ENCODE assay signal across 21 mouse cellular contexts in genomic region chr5:9721136-9721535, GRCm38 (mm10). TPM values are rescaled to one million over a fixed set of nuclear protein-coding genes. Genes with fewer than 3 reads are reported as not detected.
DNase-seq lines count a peak whose midpoint lies in the region; ATAC-seq and TF ChIP-seq lines count a peak whose summit lies in the region.
"Had no signal": no experiment of that assay in that cellular context is flagged by ENCODE, and none has a peak within 500 bp of the region (broad histone marks: within the 10 kb centered on the region; RNA-seq: fewer than 3 reads in every experiment).

No protein-coding gene starts in this region.

- no peaks in the 10 kb centered on the region for H3K4me1 ChIP-seq in hindbrain, embryonic 16.5 days (ENCODE audit: control insufficient read depth, insufficient read depth, low read depth, low read length)
- H3K4me1 ChIP-seq in hindbrain, embryonic 10.5 days (replicated peaks) = peaks cover 26% of the 10 kb centered on the region
- H3K4me1 ChIP-seq in midbrain, embryonic 11.5 days (ENCODE audit: control insufficient read depth, insufficient read depth, low read length) = peaks cover 13% of the 10 kb centered on the region
- peaks cover 24% of the 10 kb centered on the region for H3K4me1 ChIP-seq in midbrain, embryonic 10.5 days
- no peaks in the 10 kb centered on the region for H3K4me1 ChIP-seq in midbrain, postnatal 0 days (ENCODE audit: insufficient read depth, low read length)
- H3K4me1 ChIP-seq: intestine, embryonic 15.5 days had no signal

- H3K27me3 ChIP-seq in hindbrain, embryonic 16.5 days (replicated peaks; ENCODE audit: control insufficient read depth, insufficient read depth, low read length) = no peaks in the 10 kb centered on the region
- peaks cover 25% of the 10 kb centered on the region for H3K27me3 ChIP-seq in hindbrain, embryonic 10.5 days (ENCODE audit: insufficient read depth, poor library complexity, severe bottlenecking)
- H3K27me3 ChIP-seq in midbrain, embryonic 11.5 days (ENCODE audit: control insufficient read depth, insufficient read depth, low read length) = peaks cover 3% of the 10 kb centered on the region; the same call in 1 of the 2 replicates
- peaks cover 33% of the 10 kb centered on the region for H3K27me3 ChIP-seq in midbrain, embryonic 10.5 days (ENCODE audit: low read depth, poor library complexity, severe bottlenecking)
- H3K27me3 ChIP-seq in midbrain, postnatal 0 days (ENCODE audit: insufficient read depth, low read length) = no peaks in the 10 kb centered on the region

- no peak overlapping the region for H3K4me3 ChIP-seq in hindbrain, embryonic 16.5 days (ENCODE audit: low read length)
- no peak overlapping the region for H3K4me3 ChIP-seq in hindbrain, embryonic 10.5 days
- H3K4me3 ChIP-seq in midbrain, embryonic 11.5 days (ENCODE audit: low read depth, low read length) = no peak overlapping the region
- H3K4me3 ChIP-seq in midbrain, embryonic 10.5 days = no peak overlapping the region
- no peak overlapping the region for H3K4me3 ChIP-seq in midbrain, postnatal 0 days (ENCODE audit: low read depth, low read length)
- H3K4me3 ChIP-seq: embryonic facial prominence, embryonic 12.5 days; forebrain, embryonic 15.5 days; heart, embryonic 12.5 days; intestine, embryonic 15.5 days had no signal

- H3K9me3 ChIP-seq in hindbrain, embryonic 16.5 days (ENCODE audit: control insufficient read depth, low read length) = no peaks in the 10 kb centered on the region
- no peaks in the 10 kb centered on the region for H3K9me3 ChIP-seq in hindbrain, embryonic 10.5 days
- H3K9me3 ChIP-seq in midbrain, embryonic 11.5 days (ENCODE audit: control insufficient read depth, low read length) = no peaks in the 10 kb centered on the region
- H3K9me3 ChIP-seq in midbrain, embryonic 10.5 days (replicated peaks) = no peaks in the 10 kb centered on the region
- no peaks in the 10 kb centered on the region for H3K9me3 ChIP-seq in midbrain, postnatal 0 days (ENCODE audit: low read length)
- H3K9me3 ChIP-seq: embryonic facial prominence, embryonic 12.5 days; forebrain, embryonic 15.5 days; heart, embryonic 12.5 days; intestine, embryonic 15.5 days had no signal

- H3K36me3 ChIP-seq in hindbrain, embryonic 16.5 days (ENCODE audit: control insufficient read depth, insufficient read depth, low read length) = no peaks in the 10 kb centered on the region
- no peaks in the 10 kb centered on the region for H3K36me3 ChIP-seq in hindbrain, embryonic 10.5 days
- no peaks in the 10 kb centered on the region for H3K36me3 ChIP-seq in midbrain, embryonic 11.5 days (ENCODE audit: control insufficient read depth, insufficient read depth, low read length)
- H3K36me3 ChIP-seq in midbrain, embryonic 10.5 days = no peaks in the 10 kb centered on the region
- no peaks in the 10 kb centered on the region for H3K36me3 ChIP-seq in midbrain, postnatal 0 days (ENCODE audit: insufficient read depth, low read length)
- H3K36me3 ChIP-seq: embryonic facial prominence, embryonic 12.5 days; forebrain, embryonic 15.5 days; heart, embryonic 12.5 days; intestine, embryonic 15.5 days had no signal

- TF ChIP-seq CTCF in midbrain, postnatal 0 days (IDR thresholded peaks at IDR 0.05) = no peak

- H3K9ac ChIP-seq in hindbrain, embryonic 16.5 days (ENCODE audit: low read depth, low read length) = no peak overlapping the region
- H3K9ac ChIP-seq in midbrain, embryonic 11.5 days (ENCODE audit: low read length) = no peak overlapping the region
- H3K9ac ChIP-seq in midbrain, postnatal 0 days (replicated peaks; ENCODE audit: low read length, poor library complexity, severe bottlenecking) = no peak overlapping the region
- H3K9ac ChIP-seq: embryonic facial prominence, embryonic 12.5 days; forebrain, embryonic 15.5 days; heart, embryonic 12.5 days; intestine, embryonic 15.5 days had no signal

- no peak overlapping the region for H3K27ac ChIP-seq in hindbrain, embryonic 16.5 days (ENCODE audit: low read depth, low read length)
- no peak overlapping the region for H3K27ac ChIP-seq in hindbrain, embryonic 10.5 days
- H3K27ac ChIP-seq in midbrain, embryonic 11.5 days (ENCODE audit: low read depth, low read length) = no peak overlapping the region
- H3K27ac ChIP-seq in midbrain, embryonic 10.5 days (replicated peaks) = no peak overlapping the region
- no peak overlapping the region for H3K27ac ChIP-seq in midbrain, postnatal 0 days (ENCODE audit: low read depth, low read length)
- H3K27ac ChIP-seq: embryonic facial prominence, embryonic 12.5 days; forebrain, embryonic 15.5 days; intestine, embryonic 15.5 days had no signal

- ATAC-seq in hindbrain, embryonic 16.5 days = no peak
- no peak for ATAC-seq in midbrain, embryonic 11.5 days (ENCODE audit: low FRiP score)
- no peak for ATAC-seq in midbrain, postnatal 0 days (ENCODE audit: low FRiP score)
- ATAC-seq: forebrain, embryonic 15.5 days; intestine, embryonic 15.5 days had no signal

- peak overlapping the region; percentile 35 for H3K4me2 ChIP-seq in hindbrain, embryonic 16.5 days (ENCODE audit: low read length)
- H3K4me2 ChIP-seq in midbrain, embryonic 11.5 days = no peak overlapping the region
- peak overlapping the region; percentile 73; the same call in 1 of the 2 replicates for H3K4me2 ChIP-seq in midbrain, postnatal 0 days (ENCODE audit: low read depth, low read length, poor library complexity, severe bottlenecking)
- H3K4me2 ChIP-seq: embryonic facial prominence, embryonic 12.5 days; forebrain, embryonic 15.5 days; heart, embryonic 12.5 days; intestine, embryonic 15.5 days had no signal

- no peak for DNase-seq in hindbrain, embryonic 10.5 days (ENCODE audit: low spot score)
- DNase-seq in midbrain, embryonic 11.5 days (ENCODE audit: low spot score, missing footprints) = peak; percentile 80
- DNase-seq in midbrain, embryonic 10.5 days (ENCODE audit: low spot score) = no peak
- DNase-seq in brain, adult 2 months (ENCODE audit: low read depth, low spot score) = peak; percentile 58
- no peak for DNase-seq in midbrain, postnatal 0 days (ENCODE audit: low spot score)
- DNase-seq in MN1 (ENCODE audit: low spot score) = no peak
- DNase-seq: adrenal gland, adult 8-10 months; adrenal gland, postnatal 36 days; cerebellum, adult 11-12 months; cerebellum, adult 9-10 months; cerebellum, postnatal 25 days; gastrocnemius, postnatal 14 days had no signal

RNA-seq across cellular contexts. Expression of gene Grm3, which starts 3.8 kb away (rescaled TPM):
- 82.0 and 97.5 TPM in 2 replicates for polyA plus RNA-seq in hindbrain, embryonic 16.5 days (2015; fragmentation: Nextera tagmentation; extraction: Ambion mirVana)
- 2.0 and 2.1 TPM in 2 replicates for polyA plus RNA-seq in hindbrain, embryonic 10.5 days (2016; fragmentation: Nextera tagmentation; extraction: Ambion mirVana)
- polyA plus RNA-seq in midbrain, embryonic 11.5 days (2014; fragmentation: Nextera tagmentation; extraction: Ambion mirVana) = 4.2 and 5.0 TPM in 2 replicates
- polyA plus RNA-seq in midbrain, embryonic 10.5 days (2016; fragmentation: Nextera tagmentation; extraction: Ambion mirVana) = 1.7 and 4.0 TPM in 2 replicates
- total RNA-seq in midbrain, postnatal 0 days (2014; rRNA removed) = 210 and 226 TPM in 2 replicates
- 88.4 and 91.8 TPM in 2 replicates for polyA plus RNA-seq in midbrain, postnatal 0 days (2015; fragmentation: Nextera tagmentation; extraction: Ambion mirVana)
- total RNA-seq: ES-E14; gastrocnemius, adult 18-20 months; heart, postnatal 25 days had no signal
- polyA plus RNA-seq: gonadal fat pad, adult 2 months had no signal

Comparison
In these comparisons a context has a peak if more than half of its experiments do, and no peak if none do; other contexts are left out.
1. DNase-seq: peak in midbrain, embryonic 11.5 days (single experiment) and brain, adult 2 months (single experiment); none in hindbrain, embryonic 10.5 days (single experiment), midbrain, embryonic 10.5 days (single experiment), midbrain, postnatal 0 days (single experiment) and MN1 (single experiment).
2. RNA of gene Grm3, which starts 3.8 kb away (polyA plus RNA-seq): 82.0 to 97.5 TPM in hindbrain, embryonic 16.5 days and 88.4 to 91.8 TPM in midbrain, postnatal 0 days; 4.2 to 5.0 TPM in midbrain, embryonic 11.5 days, 2.0 to 2.1 TPM in hindbrain, embryonic 10.5 days and 1.7 to 4.0 TPM in midbrain, embryonic 10.5 days; every median in the first group is over 10 times any median in the second.